Comparison of ENCODE assay signal across 8 mouse cellular contexts in genomic region chr7:79742659-79743536, GRCm38 (mm10). TPM values are rescaled to one million over a fixed set of nuclear protein-coding genes. Genes with fewer than 3 reads are reported as not detected.
DNase-seq lines count a peak whose midpoint lies in the region; ATAC-seq lines count a peak whose summit lies in the region.

Pex11a (minus strand) TSS chr7:79743131.
Wdr93 (plus strand) TSS chr7:79743163.

- peak; percentile 92 for DNase-seq in adrenal gland, adult 2 months
- peak; percentile 92 for DNase-seq in embryo, embryonic 11 days
- peak; percentile 66 for DNase-seq in gastrocnemius, postnatal 14 days
- peak; percentile 52 to 74 for DNase-seq in left cerebral cortex, adult 9 months (ENCODE audit: low spot score in 2 of 2)
- DNase-seq in right cerebral cortex, adult 2 months (ENCODE audit: low spot score in 2 of 2), result peak; percentile 72 to 80
- DNase-seq in urinary bladder, postnatal 25 days (ENCODE audit: low spot score), result peak; percentile 71

- H3K9me3 ChIP-seq in megakaryocyte, embryonic 14.5 days, result no peaks in the 10 kb centered on the region

- peaks cover 24% of the 10 kb centered on the region for H3K4me1 ChIP-seq in megakaryocyte, embryonic 14.5 days

- H3K4me3 ChIP-seq in megakaryocyte, embryonic 14.5 days (replicated peaks), result peak within 1 kb of the TSS; percentile 92

- peaks cover 18% of the 10 kb centered on the region for H3K27me3 ChIP-seq in megakaryocyte, embryonic 14.5 days (replicated peaks)

- peak; percentile 96 for ATAC-seq in inflammation-experienced regulatory T-cells, adult 6 months

- intact Hi-C loops in gastrocnemius, postnatal 14 days (cut with DNase I; ENCODE audit: low total_unique reads), result no loop called here

- H3K36me3 ChIP-seq in megakaryocyte, embryonic 14.5 days (replicated peaks; ENCODE audit: low read length), result no peaks in the 10 kb centered on the region

RNA-seq across cellular contexts. Expression of gene Pex11a, which starts in this region (rescaled TPM):
- 10 to 100 TPM; 53.4 to 53.7 TPM for total RNA-seq in adrenal gland, adult 2 months (2021)
- 34.9 and 39.7 TPM in 2 replicates for polyA plus RNA-seq in adrenal gland, adult 2 months (2012; rRNA removed)
- 1 to 10 TPM; 4.9 to 5.4 TPM for total RNA-seq in gastrocnemius, postnatal 14 days (2021)
- 1 to 10 TPM; 2.1 to 5.1 (median 3.1) TPM for polyA plus RNA-seq in inflammation-experienced regulatory T-cells, adult 6 months (2017; shearing (Covaris generic))
- 0.81 TPM in 1 of 2 replicates, not detected in the other for polyA plus RNA-seq in megakaryocyte, embryonic 14.5 days (2012; ENCODE audit: insufficient read depth, low replicate concordance)

RNA-seq across cellular contexts. Expression of gene Wdr93, which starts in this region (rescaled TPM):
- total RNA-seq in adrenal gland, adult 2 months (2021), result 1 to 10 TPM; 1.5 to 1.6 TPM
- polyA plus RNA-seq in adrenal gland, adult 2 months (2012; rRNA removed), result 1.5 and 1.8 TPM in 2 replicates
- total RNA-seq in gastrocnemius, postnatal 14 days (2021), result not detected
- under 1 TPM in 1 of 3 experiments, not detected in 2; 0.25 TPM for polyA plus RNA-seq in inflammation-experienced regulatory T-cells, adult 6 months (2017; shearing (Covaris generic))
- not detected in 2 replicates for polyA plus RNA-seq in megakaryocyte, embryonic 14.5 days (2012; ENCODE audit: insufficient read depth, low replicate concordance)

Comparison
In these comparisons a context has a peak if more than half of its experiments do, and no peak if none do; other contexts are left out.
1. Peak in every context shown above with its lines: DNase-seq, ATAC-seq and H3K4me3 ChIP-seq.
2. RNA of gene Pex11a (total RNA-seq): 53.4 to 53.7 TPM in adrenal gland, adult 2 months; 4.9 to 5.4 TPM in gastrocnemius, postnatal 14 days; every median in the first group is over 4 times any median in the second.